Mouse (Mus musculus): ENCODE data around the gene Tmem161a. TPM values are rescaled to one million over a fixed set of nuclear protein-coding genes. Genes with fewer than 3 reads are reported as not detected.

The Tmem161a gene
- polyA plus RNA-seq, 1 experiment from 2014 or later = 46.4 TPM

Other genes with a start within 250 kb of the Tmem161a start
- 49.4 and 50.4 TPM in 2 replicates for gene Gatad2a, start 176.0 kb upstream of the Tmem161a start, polyA plus RNA-seq (2014; fragmentation: Nextera tagmentation; extraction: Ambion mirVana)
- 45.8 and 49.1 TPM in 2 replicates for gene Mau2, start 129.6 kb upstream of the Tmem161a start, polyA plus RNA-seq (2014; fragmentation: Nextera tagmentation; extraction: Ambion mirVana)
- gene Sugp1, start 129.5 kb upstream of the Tmem161a start, polyA plus RNA-seq (2014; fragmentation: Nextera tagmentation; extraction: Ambion mirVana) = 25.1 and 33.5 TPM in 2 replicates
- 0.47 and 1.1 TPM in 2 replicates for gene Tm6sf2, start 99.4 kb upstream of the Tmem161a start, polyA plus RNA-seq (2014; fragmentation: Nextera tagmentation; extraction: Ambion mirVana)
- 0.34 and 0.53 TPM in 2 replicates for gene Hapln4, start 88.9 kb upstream of the Tmem161a start, polyA plus RNA-seq (2014; fragmentation: Nextera tagmentation; extraction: Ambion mirVana)
- 1.1 and 1.2 TPM in 2 replicates for gene Ncan, start 51.5 kb upstream of the Tmem161a start, polyA plus RNA-seq (2014; fragmentation: Nextera tagmentation; extraction: Ambion mirVana)
- gene Nr2c2ap, start 41.0 kb upstream of the Tmem161a start, polyA plus RNA-seq (2014; fragmentation: Nextera tagmentation; extraction: Ambion mirVana) = 18.7 and 20.4 TPM in 2 replicates
- 13.0 and 17.1 TPM in 2 replicates for gene Rfxank, start 33.2 kb upstream of the Tmem161a start, polyA plus RNA-seq (2014; fragmentation: Nextera tagmentation; extraction: Ambion mirVana)
- 45.1 and 54.0 TPM in 2 replicates for gene Borcs8, start 32.9 kb upstream of the Tmem161a start, polyA plus RNA-seq (2014; fragmentation: Nextera tagmentation; extraction: Ambion mirVana)
- gene Mef2b, start 32.6 kb upstream of the Tmem161a start, polyA plus RNA-seq (2014; fragmentation: Nextera tagmentation; extraction: Ambion mirVana) = 4.9 and 5.1 TPM in 2 replicates
- 4.0 and 5.4 TPM in 2 replicates for gene Slc25a42, start 39.9 kb downstream of the Tmem161a start, polyA plus RNA-seq (2014; fragmentation: Nextera tagmentation; extraction: Ambion mirVana)
- gene Sugp2, start 61.9 kb downstream of the Tmem161a start, polyA plus RNA-seq (2014; fragmentation: Nextera tagmentation; extraction: Ambion mirVana) = 27.1 and 32.7 TPM in 2 replicates
- 28.8 and 33.4 TPM in 2 replicates for gene Armc6, start 62.1 kb downstream of the Tmem161a start, polyA plus RNA-seq (2014; fragmentation: Nextera tagmentation; extraction: Ambion mirVana)
- gene Homer3, start 110.5 kb downstream of the Tmem161a start, polyA plus RNA-seq (2014; fragmentation: Nextera tagmentation; extraction: Ambion mirVana) = 26.8 and 37.3 TPM in 2 replicates
- 47.4 and 49.2 TPM in 2 replicates for gene Ddx49, start 130.1 kb downstream of the Tmem161a start, polyA plus RNA-seq (2014; fragmentation: Nextera tagmentation; extraction: Ambion mirVana)
- gene Cope, start 130.2 kb downstream of the Tmem161a start, polyA plus RNA-seq (2014; fragmentation: Nextera tagmentation; extraction: Ambion mirVana) = 314 and 345 TPM in 2 replicates
- gene Cers1, start 143.4 kb downstream of the Tmem161a start, polyA plus RNA-seq (2014; fragmentation: Nextera tagmentation; extraction: Ambion mirVana) = 10.0 and 10.7 TPM in 2 replicates
- gene Gdf1, start 157.5 kb downstream of the Tmem161a start, polyA plus RNA-seq (2014; fragmentation: Nextera tagmentation; extraction: Ambion mirVana) = 1.7 TPM in 1 of 2 replicates, not detected in the other
- gene Upf1, start 180.9 kb downstream of the Tmem161a start, polyA plus RNA-seq (2014; fragmentation: Nextera tagmentation; extraction: Ambion mirVana) = 18.9 and 19.1 TPM in 2 replicates
- gene Comp, start 201.2 kb downstream of the Tmem161a start, polyA plus RNA-seq (2014; fragmentation: Nextera tagmentation; extraction: Ambion mirVana) = 9.5 and 9.9 TPM in 2 replicates